Mouse (Mus musculus): ENCODE data around the gene Cuedc2. TPM values are rescaled to one million over a fixed set of nuclear protein-coding genes. Genes with fewer than 3 reads are reported as not detected.

Cuedc2 gene
- polyA plus RNA-seq, 1 experiment from 2014 or later: 300 TPM

DNA sequence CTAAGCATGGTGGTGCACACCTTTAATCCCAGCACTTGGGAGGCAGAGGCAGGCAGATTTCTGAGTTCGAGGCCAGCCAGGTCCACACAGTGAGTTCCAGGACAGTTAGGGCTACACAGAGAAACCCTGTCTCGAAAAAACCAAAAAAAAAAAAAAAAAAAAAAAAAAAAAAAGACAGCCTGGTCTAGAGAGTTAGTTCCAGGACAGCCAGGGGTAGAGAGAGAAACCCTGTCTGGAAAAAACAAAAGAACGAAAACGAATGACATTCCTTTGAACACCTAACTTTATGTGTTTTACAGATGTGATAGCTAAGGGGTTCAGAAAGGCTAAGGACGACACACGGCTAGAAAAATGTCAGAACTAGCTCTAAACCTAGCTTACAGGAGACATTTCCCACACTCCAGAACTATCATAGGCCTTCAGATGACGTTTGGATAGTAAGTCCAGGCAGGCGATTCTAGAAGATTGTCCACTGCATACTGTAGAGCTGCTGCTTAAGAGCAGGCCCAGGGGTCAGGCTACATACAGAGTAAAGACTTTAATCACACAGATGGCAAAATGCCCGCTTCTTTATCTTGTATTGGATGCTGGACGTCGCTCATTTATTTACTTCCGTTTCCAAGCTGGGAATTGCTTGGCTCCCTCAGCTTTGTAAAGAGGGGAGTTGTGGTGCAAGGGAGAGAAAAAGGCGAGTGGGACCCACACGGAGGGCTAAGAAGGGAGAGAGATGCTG lies 9.6 kb upstream of the Cuedc2 start:
- H3K27ac ChIP-seq (replicated peaks; ENCODE audit: low read depth, low read length): peak overlapping the region; percentile 90
- no peaks in the 10 kb centered on the region for H3K36me3 ChIP-seq (ENCODE audit: control insufficient read depth, insufficient read depth, low read length)
- H3K9me3 ChIP-seq (ENCODE audit: control insufficient read depth, low read length): no peaks in the 10 kb centered on the region
- peak overlapping the region; percentile 79 for H3K9ac ChIP-seq (replicated peaks; ENCODE audit: low read length)
- H3K27me3 ChIP-seq (ENCODE audit: control insufficient read depth, insufficient read depth, low read length): peaks cover 3% of the 10 kb centered on the region; the same call in 1 of the 2 replicates
- WGBS: 31% methylated on average over 14 of the region's 14 CpGs
- H3K4me1 ChIP-seq (ENCODE audit: control insufficient read depth, insufficient read depth, low read length): peaks cover 6% of the 10 kb centered on the region; the same call in 1 of the 2 replicates
- DNase-seq (no peak), ATAC-seq (ENCODE audit: low FRiP score, low TSS enrichment) (no peak)
- H3K4me2 ChIP-seq (ENCODE audit: low read length): peak overlapping the region; percentile 89
- H3K4me3 ChIP-seq (replicated peaks; ENCODE audit: low read depth, low read length): peak overlapping the region; percentile 62

GRCm38 (mm10) chr19:46347146-46347545 lies 8.6 kb upstream of the Cuedc2 start:
- Histone ChIP-seq H3K9me3 (ENCODE audit: control insufficient read depth, low read length) (no peaks in the 10 kb centered on the region), H3K9ac (replicated peaks; ENCODE audit: low read length) (no peak overlapping the region)
- WGBS: 100% methylated on average over 1 of the region's 1 CpGs

GRCm38 (mm10) chr19:46344710-46345419 lies 6.4 kb upstream of the Cuedc2 start:
- ATAC-seq (ENCODE audit: low FRiP score, low TSS enrichment): no peak

More at GRCm38 (mm10) chr19:46347146-46347545, 8.6 kb upstream of the Cuedc2 start:
- Histone ChIP-seq H3K27ac (replicated peaks; ENCODE audit: low read depth, low read length) (no peak overlapping the region), H3K27me3 (ENCODE audit: control insufficient read depth, insufficient read depth, low read length) (peaks cover 3% of the 10 kb centered on the region; the same call in 1 of the 2 replicates), H3K4me2 (ENCODE audit: low read length) (no peak overlapping the region), H3K4me3 (replicated peaks; ENCODE audit: low read depth, low read length) (no peak overlapping the region), H3K36me3 (ENCODE audit: control insufficient read depth, insufficient read depth, low read length) (no peaks in the 10 kb centered on the region), H3K4me1 (ENCODE audit: control insufficient read depth, insufficient read depth, low read length) (peaks cover 6% of the 10 kb centered on the region; the same call in 1 of the 2 replicates)
- DNase-seq (no peak), ATAC-seq (ENCODE audit: low FRiP score, low TSS enrichment) (no peak)

DNA sequence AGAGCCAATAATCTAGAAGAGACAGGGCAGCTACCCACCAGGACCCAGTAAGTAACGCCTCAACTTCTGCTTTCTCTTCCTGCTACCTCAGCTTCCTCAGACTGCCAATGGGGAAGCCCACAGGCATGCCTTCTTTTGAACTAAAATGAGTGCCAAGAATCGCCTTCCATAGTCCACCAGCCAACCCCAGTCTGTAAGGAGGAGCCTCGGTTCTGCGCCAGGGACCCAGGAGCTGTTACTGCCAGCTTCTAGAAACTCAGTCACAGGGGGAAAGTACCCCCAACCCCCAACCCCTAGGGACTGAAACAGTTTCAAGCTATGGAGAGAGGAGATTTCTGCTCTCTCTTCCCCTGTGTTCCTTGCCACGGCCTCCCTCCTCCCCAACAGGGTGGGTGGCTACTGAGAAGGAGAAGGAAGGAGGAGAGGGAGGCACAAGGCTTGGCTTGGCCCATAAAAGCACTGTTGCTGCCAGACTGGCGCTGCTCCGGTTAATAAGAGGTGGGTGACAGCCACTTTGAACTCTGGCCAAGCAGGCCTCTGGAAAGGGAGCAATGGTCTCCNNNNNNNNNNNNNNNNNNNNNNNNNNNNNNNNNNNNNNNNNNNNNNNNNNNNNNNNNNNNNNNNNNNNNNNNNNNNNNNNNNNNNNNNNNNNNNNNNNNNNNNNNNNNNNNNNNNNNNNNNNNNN lies 927 bp upstream of the Cuedc2 start:
- H3K27me3 ChIP-seq (ENCODE audit: control insufficient read depth, insufficient read depth, low read length): no peaks in the 10 kb centered on the region
- WGBS: 84% methylated on average over 7 of the region's 7 CpGs
- H3K27ac ChIP-seq (replicated peaks; ENCODE audit: low read depth, low read length): 0 out of 2 replicates have a peak overlapping the region, but pooled peaks have one; percentile 42
- H3K4me2 ChIP-seq (ENCODE audit: low read length): peak overlapping the region; percentile 45
- ATAC-seq (ENCODE audit: low FRiP score, low TSS enrichment) (no peak), DNase-seq (no peak)
- H3K9me3 ChIP-seq (ENCODE audit: control insufficient read depth, low read length): no peaks in the 10 kb centered on the region
- H3K4me1 ChIP-seq (ENCODE audit: control insufficient read depth, insufficient read depth, low read length): peaks cover 20% of the 10 kb centered on the region
- H3K36me3 ChIP-seq (ENCODE audit: control insufficient read depth, insufficient read depth, low read length): no peaks in the 10 kb centered on the region
- H3K9ac ChIP-seq (replicated peaks; ENCODE audit: low read length): 0 out of 2 replicates have a peak overlapping the region, but pooled peaks have one; percentile 12
- H3K4me3 ChIP-seq (replicated peaks; ENCODE audit: low read depth, low read length): no peak overlapping the region

More at GRCm38 (mm10) chr19:46344710-46345419, 6.4 kb upstream of the Cuedc2 start:
- H3K27ac ChIP-seq (replicated peaks; ENCODE audit: low read depth, low read length): no peak overlapping the region
- H3K4me2 ChIP-seq (ENCODE audit: low read length): no peak overlapping the region
- no peak overlapping the region for H3K9ac ChIP-seq (replicated peaks; ENCODE audit: low read length)
- DNase-seq: no peak
- H3K36me3 ChIP-seq (ENCODE audit: control insufficient read depth, insufficient read depth, low read length): no peaks in the 10 kb centered on the region
- H3K4me3 ChIP-seq (replicated peaks; ENCODE audit: low read depth, low read length): no peak overlapping the region
- 25% methylated on average over 7 of the region's 7 CpGs for WGBS
- H3K27me3 ChIP-seq (ENCODE audit: control insufficient read depth, insufficient read depth, low read length): peaks cover under 1% of the 10 kb centered on the region; the same call in 1 of the 2 replicates
- peaks cover 5% of the 10 kb centered on the region; the same call in 1 of the 2 replicates for H3K4me1 ChIP-seq (ENCODE audit: control insufficient read depth, insufficient read depth, low read length)
- no peaks in the 10 kb centered on the region for H3K9me3 ChIP-seq (ENCODE audit: control insufficient read depth, low read length)

DNA sequence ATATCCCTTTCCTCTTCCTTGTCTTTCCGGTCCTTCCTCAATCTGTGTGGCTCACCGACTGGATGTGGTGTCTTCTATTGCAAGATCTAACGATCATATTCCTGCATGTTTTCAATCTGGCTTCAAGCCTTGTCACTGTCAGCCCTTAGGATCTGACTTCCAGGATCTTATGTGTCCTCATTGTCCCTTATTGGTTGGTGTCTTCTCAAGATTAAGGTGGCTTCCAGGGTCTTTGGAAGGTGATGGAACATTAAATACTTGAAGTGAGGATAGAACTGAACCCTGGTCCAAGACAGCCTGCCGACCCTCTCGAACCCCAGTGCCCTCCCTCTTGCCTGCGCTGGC lies 412 bp upstream of the Cuedc2 start:
- peaks cover 20% of the 10 kb centered on the region for H3K4me1 ChIP-seq (ENCODE audit: control insufficient read depth, insufficient read depth, low read length)
- H3K4me2 ChIP-seq (ENCODE audit: low read length): peak overlapping the region; percentile 45
- no peaks in the 10 kb centered on the region for H3K36me3 ChIP-seq (ENCODE audit: control insufficient read depth, insufficient read depth, low read length)
- DNase-seq (no peak), ATAC-seq (ENCODE audit: low FRiP score, low TSS enrichment) (0 out of 2 replicates have a peak, but pooled peaks have one; percentile 2)
- no peaks in the 10 kb centered on the region for H3K9me3 ChIP-seq (ENCODE audit: control insufficient read depth, low read length)
- 0 out of 2 replicates have a peak overlapping the region, but pooled peaks have one; percentile 42 for H3K27ac ChIP-seq (replicated peaks; ENCODE audit: low read depth, low read length)
- no peaks in the 10 kb centered on the region for H3K27me3 ChIP-seq (ENCODE audit: control insufficient read depth, insufficient read depth, low read length)
- WGBS: 52% methylated on average over 6 of the region's 6 CpGs
- H3K4me3 ChIP-seq (replicated peaks; ENCODE audit: low read depth, low read length): peak overlapping the region; percentile 74
- peak overlapping the region; percentile 12; the same call in 1 of the 2 replicates for H3K9ac ChIP-seq (replicated peaks; ENCODE audit: low read length)

DNA sequence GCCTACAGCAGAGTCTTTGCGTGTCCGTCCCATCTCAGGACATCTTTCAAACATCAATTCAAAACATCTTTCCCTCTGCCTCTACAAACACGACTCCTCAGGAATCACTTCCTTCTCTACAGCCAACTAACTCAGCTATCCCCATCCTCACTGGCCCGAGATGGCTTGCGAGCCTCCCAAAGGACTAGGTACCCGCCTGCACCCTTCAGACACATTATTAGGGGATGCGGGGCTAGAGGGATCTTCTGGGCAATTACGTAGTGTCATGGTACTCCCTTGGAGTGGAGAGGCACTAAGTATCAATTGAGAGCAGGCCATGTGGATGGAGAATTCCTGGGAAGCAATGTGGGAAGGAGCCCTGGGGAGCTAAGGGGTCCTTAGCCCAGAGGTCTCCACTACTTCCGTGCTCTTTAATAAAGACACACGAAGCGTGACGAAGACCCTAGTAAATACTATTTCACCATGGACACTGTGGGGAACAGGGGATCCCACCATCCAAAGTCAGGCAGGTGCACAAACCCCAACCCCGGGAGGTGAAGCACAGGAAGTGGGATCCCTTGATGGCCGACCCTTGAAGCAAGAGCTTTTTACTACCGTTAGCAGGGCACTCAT lies 677 bp downstream of the Cuedc2 start:
- Histone ChIP-seq H3K9me3 (ENCODE audit: control insufficient read depth, low read length) (no peaks in the 10 kb centered on the region), H3K4me2 (ENCODE audit: low read length) (peak overlapping the region; percentile 89), H3K9ac (replicated peaks; ENCODE audit: low read length) (peak overlapping the region; percentile 80), H3K27ac (replicated peaks; ENCODE audit: low read depth, low read length) (peak overlapping the region; percentile 80), H3K27me3 (ENCODE audit: control insufficient read depth, insufficient read depth, low read length) (no peaks in the 10 kb centered on the region), H3K36me3 (ENCODE audit: control insufficient read depth, insufficient read depth, low read length) (0 out of 2 replicates have a peak, but pooled peaks cover 1% of the 10 kb centered on the region), H3K4me3 (replicated peaks; ENCODE audit: low read depth, low read length) (peak overlapping the region; percentile 74), H3K4me1 (ENCODE audit: control insufficient read depth, insufficient read depth, low read length) (peaks cover 20% of the 10 kb centered on the region)
- DNase-seq (no peak), ATAC-seq (ENCODE audit: low FRiP score, low TSS enrichment) (no peak; the same call in none of the 2 replicates)
- WGBS: 28% methylated on average over 15 of the region's 15 CpGs

- Histone ChIP-seq H3K36me3 (ENCODE audit: control insufficient read depth, insufficient read depth, low read length) (peaks cover 28% of the 10 kb centered on the region), H3K4me1 (ENCODE audit: control insufficient read depth, insufficient read depth, low read length) (peaks cover 25% of the 10 kb centered on the region), H3K9ac (replicated peaks; ENCODE audit: low read length) (no peak overlapping the region), H3K4me3 (replicated peaks; ENCODE audit: low read depth, low read length) (no peak overlapping the region), H3K27me3 (ENCODE audit: control insufficient read depth, insufficient read depth, low read length) (no peaks in the 10 kb centered on the region), H3K4me2 (ENCODE audit: low read length) (no peak overlapping the region), H3K27ac (replicated peaks; ENCODE audit: low read depth, low read length) (no peak overlapping the region), H3K9me3 (ENCODE audit: control insufficient read depth, low read length) (no peaks in the 10 kb centered on the region)
- 87% methylated on average over 3 of the region's 3 CpGs for WGBS
- no peak for DNase-seq
- ATAC-seq (ENCODE audit: low FRiP score, low TSS enrichment): no peak
Measured at GRCm38 (mm10) chr19:46333906-46334305, 4.6 kb downstream of the Cuedc2 start.

GRCm38 (mm10) chr19:46332721-46333339 lies 5.7 kb downstream of the Cuedc2 start:
- H3K4me1 ChIP-seq (ENCODE audit: control insufficient read depth, insufficient read depth, low read length): peaks cover 23% of the 10 kb centered on the region
- no peak overlapping the region for H3K27ac ChIP-seq (replicated peaks; ENCODE audit: low read depth, low read length)
- no peak for DNase-seq
- WGBS: 31% methylated on average over 7 of the region's 7 CpGs
- no peaks in the 10 kb centered on the region for H3K9me3 ChIP-seq (ENCODE audit: control insufficient read depth, low read length)
- H3K36me3 ChIP-seq (ENCODE audit: control insufficient read depth, insufficient read depth, low read length): peaks cover 28% of the 10 kb centered on the region
- no peak overlapping the region for H3K4me2 ChIP-seq (ENCODE audit: low read length)
- no peak for ATAC-seq (ENCODE audit: low FRiP score, low TSS enrichment)
- no peak overlapping the region for H3K4me3 ChIP-seq (replicated peaks; ENCODE audit: low read depth, low read length)
- H3K27me3 ChIP-seq (ENCODE audit: control insufficient read depth, insufficient read depth, low read length): no peaks in the 10 kb centered on the region
- H3K9ac ChIP-seq (replicated peaks; ENCODE audit: low read length): no peak overlapping the region
